Mouse (Mus musculus) liver, embryonic 15.5 days (tissue): ENCODE results near the gene Rundc3a. TPM values are rescaled to one million over a fixed set of nuclear protein-coding genes. Genes with fewer than 3 reads are reported as not detected.

Source experiments
- ATAC-seq: fragments of 200-750 bp; cut with Nextera tagmentation; 2 replicates; pipeline ENCODE4 v1.8.0; 2017; ENCODE audit warnings: moderate number of reproducible peaks, mild to moderate bottlenecking, moderate library complexity; ENCODE audit not compliant: insufficient read depth
- H3K27ac ChIP-seq: fragments of 300-500 bp; sonication (generic); replicated peaks from 2 replicates; pipeline ENCODE4 v1.5.1; 2015; ENCODE audit warnings: mild to moderate bottlenecking, inconsistent platforms
- H3K27me3 ChIP-seq: fragments of 300-500 bp; sonication (generic); 2 replicates; pipeline ENCODE4 v1.6.1; 2015; ENCODE audit warnings: mild to moderate bottlenecking, inconsistent platforms
- H3K36me3 ChIP-seq: fragments of 300-500 bp; sonication (generic); replicated peaks from 2 replicates; pipeline ENCODE4 v1.6.1; 2015; ENCODE audit warnings: moderate library complexity, mild to moderate bottlenecking, inconsistent platforms
- H3K4me1 ChIP-seq: fragments of 300-500 bp; sonication (generic); replicated peaks from 2 replicates; pipeline ENCODE4 v1.6.1; 2015; ENCODE audit warnings: inconsistent platforms
- H3K4me2 ChIP-seq: fragments of 300-500 bp; sonication (generic); 2 replicates; pipeline ENCODE4 v1.6.1; 2015; ENCODE audit warnings: moderate library complexity, mild to moderate bottlenecking, inconsistent platforms
- H3K4me3 ChIP-seq: fragments of 300-500 bp; sonication (generic); replicated peaks from 2 replicates; pipeline ENCODE4 v1.5.1; 2015; ENCODE audit warnings: mild to moderate bottlenecking, inconsistent platforms
- H3K9ac ChIP-seq: fragments of 300-500 bp; sonication (generic); 2 replicates; pipeline ENCODE4 v1.6.1; 2015; ENCODE audit warnings: moderate library complexity, mild to moderate bottlenecking, inconsistent platforms
- H3K9me3 ChIP-seq: fragments of 300-500 bp; sonication (generic); replicated peaks from 2 replicates; pipeline ENCODE4 v1.6.1; 2016; ENCODE audit warnings: inconsistent platforms
- WGBS: fragments of 180-500 bp; shearing (Covaris S2); methylation state at CpG from one replicate; pipeline ENCODE4 v1.1.7; 2015; ENCODE audit warnings: mixed read lengths; ENCODE audit not compliant: insufficient replicate concordance; 5-methylcytosine and 5-hydroxymethylcytosine counted together
- polyA plus RNA-seq: library from polyadenylated mRNA; unstranded; fragments of >200 nt; fragmentation: Nextera tagmentation; extraction: Ambion mirVana; gene quantifications from 2 replicates; pipeline ENCODE4 v1.2.1, GENCODE M21; 2015

The Rundc3a gene
- polyA plus RNA-seq, 1 experiment from 2014 or later, result 2.2 TPM

- WGBS, result 81% methylated on average over 18 of the region's 18 CpGs
- H3K9me3 ChIP-seq, result no peaks in the 10 kb centered on the region
- peaks cover 68% of the 10 kb centered on the region for H3K27me3 ChIP-seq
- peaks cover 38% of the 10 kb centered on the region for H3K4me1 ChIP-seq
- H3K4me3 ChIP-seq, result no peak overlapping the region
- no peak overlapping the region for H3K27ac ChIP-seq
- H3K4me2 ChIP-seq, result no peak overlapping the region
- H3K36me3 ChIP-seq, result peaks cover 15% of the 10 kb centered on the region
- ATAC-seq, result no peak
- no peak overlapping the region for H3K9ac ChIP-seq
Measured at GRCm38 (mm10) chr11:102435754-102436470, 42.7 kb downstream of the Rundc3a start.

GRCm38 (mm10) chr11:102436471-102436790, 43.2 kb downstream of the Rundc3a start:
- Histone ChIP-seq H3K36me3 (peaks cover 15% of the 10 kb centered on the region), H3K4me3 (no peak overlapping the region), H3K9me3 (no peaks in the 10 kb centered on the region), H3K9ac (no peak overlapping the region), H3K27ac (no peak overlapping the region), H3K4me2 (no peak overlapping the region), H3K27me3 (peaks cover 72% of the 10 kb centered on the region), H3K4me1 (peaks cover 33% of the 10 kb centered on the region)
- ATAC-seq, result no peak
- WGBS, result 69% methylated on average over 10 of the region's 10 CpGs

GRCm38 (mm10) chr11:102437120-102438061, 44.2 kb downstream of the Rundc3a start:
- no peaks in the 10 kb centered on the region for H3K9me3 ChIP-seq
- peaks cover 77% of the 10 kb centered on the region for H3K27me3 ChIP-seq
- no peak overlapping the region for H3K9ac ChIP-seq
- peaks cover 15% of the 10 kb centered on the region for H3K36me3 ChIP-seq
- peaks cover 25% of the 10 kb centered on the region for H3K4me1 ChIP-seq
- H3K4me2 ChIP-seq, result peak overlapping the region; percentile 80
- 29% methylated on average over 87 of the region's 87 CpGs for WGBS
- no peak for ATAC-seq
- peak overlapping the region; percentile 51 for H3K4me3 ChIP-seq
- no peak overlapping the region for H3K27ac ChIP-seq

- H3K4me3 ChIP-seq, result peak overlapping the region; percentile 51
- peaks cover 19% of the 10 kb centered on the region for H3K4me1 ChIP-seq
- peak overlapping the region; percentile 27; the same call in 1 of the 2 replicates for H3K9ac ChIP-seq
- no peak overlapping the region for H3K27ac ChIP-seq
- WGBS, result 22% methylated on average over 77 of the region's 77 CpGs
- no peaks in the 10 kb centered on the region for H3K9me3 ChIP-seq
- H3K36me3 ChIP-seq, result peaks cover 15% of the 10 kb centered on the region
- ATAC-seq, result no peak
- H3K4me2 ChIP-seq, result peak overlapping the region; percentile 80
- peaks cover 77% of the 10 kb centered on the region for H3K27me3 ChIP-seq
Measured at GRCm38 (mm10) chr11:102438212-102439092, 45.2 kb downstream of the Rundc3a start.

GRCm38 (mm10) chr11:102439093-102440082, 46.2 kb downstream of the Rundc3a start:
- Histone ChIP-seq H3K36me3 (peaks cover 15% of the 10 kb centered on the region), H3K9me3 (no peaks in the 10 kb centered on the region), H3K9ac (no peak overlapping the region), H3K4me1 (peaks cover 13% of the 10 kb centered on the region), H3K4me3 (no peak overlapping the region), H3K4me2 (no peak overlapping the region), H3K27me3 (peaks cover 85% of the 10 kb centered on the region), H3K27ac (no peak overlapping the region)
- WGBS, result 70% methylated on average over 14 of the region's 14 CpGs
- ATAC-seq, result no peak

GRCm38 (mm10) chr11:102440255-102440654, 47.1 kb downstream of the Rundc3a start:
- Histone ChIP-seq H3K27ac (no peak overlapping the region), H3K27me3 (peaks cover 86% of the 10 kb centered on the region), H3K9me3 (no peaks in the 10 kb centered on the region), H3K4me1 (peaks cover 13% of the 10 kb centered on the region), H3K9ac (no peak overlapping the region), H3K4me3 (no peak overlapping the region), H3K4me2 (no peak overlapping the region), H3K36me3 (peaks cover 11% of the 10 kb centered on the region)
- 77% methylated on average over 8 of the region's 8 CpGs for WGBS
- ATAC-seq, result no peak

GRCm38 (mm10) chr11:102441434-102441833, 48.2 kb downstream of the Rundc3a start:
- no peaks in the 10 kb centered on the region for H3K36me3 ChIP-seq
- H3K9ac ChIP-seq, result no peak overlapping the region
- H3K27me3 ChIP-seq, result peaks cover 86% of the 10 kb centered on the region
- ATAC-seq, result no peak
- WGBS, result 64% methylated on average over 3 of the region's 3 CpGs
- H3K9me3 ChIP-seq, result no peaks in the 10 kb centered on the region
- H3K4me1 ChIP-seq, result peaks cover 22% of the 10 kb centered on the region
- H3K4me2 ChIP-seq, result no peak overlapping the region
- no peak overlapping the region for H3K27ac ChIP-seq
- H3K4me3 ChIP-seq, result no peak overlapping the region

- ATAC-seq, result no peak
- no peak overlapping the region for H3K4me2 ChIP-seq
- H3K9me3 ChIP-seq, result no peaks in the 10 kb centered on the region
- no peak overlapping the region for H3K27ac ChIP-seq
- no peak overlapping the region for H3K4me3 ChIP-seq
- no peaks in the 10 kb centered on the region for H3K36me3 ChIP-seq
- no peak overlapping the region for H3K9ac ChIP-seq
- peaks cover 87% of the 10 kb centered on the region for H3K27me3 ChIP-seq
- 75% methylated on average over 6 of the region's 6 CpGs for WGBS
- H3K4me1 ChIP-seq, result peaks cover 29% of the 10 kb centered on the region
Measured at GRCm38 (mm10) chr11:102442089-102442488, 48.9 kb downstream of the Rundc3a start.

GRCm38 (mm10) chr11:102443740-102444139, 50.5 kb downstream of the Rundc3a start:
- H3K4me3 ChIP-seq, result no peak overlapping the region
- no peaks in the 10 kb centered on the region for H3K9me3 ChIP-seq
- no peak overlapping the region for H3K4me2 ChIP-seq
- no peak for ATAC-seq
- H3K27me3 ChIP-seq, result peaks cover 87% of the 10 kb centered on the region
- 61% methylated on average over 12 of the region's 12 CpGs for WGBS
- H3K9ac ChIP-seq, result no peak overlapping the region
- H3K36me3 ChIP-seq, result no peaks in the 10 kb centered on the region
- H3K27ac ChIP-seq, result no peak overlapping the region
- peaks cover 27% of the 10 kb centered on the region for H3K4me1 ChIP-seq

- no peak for ATAC-seq
- WGBS, result 69% methylated on average over 3 of the region's 3 CpGs
- Histone ChIP-seq H3K27me3 (peaks cover 87% of the 10 kb centered on the region), H3K4me2 (no peak overlapping the region), H3K4me3 (no peak overlapping the region), H3K4me1 (peaks cover 27% of the 10 kb centered on the region), H3K27ac (no peak overlapping the region), H3K9me3 (no peaks in the 10 kb centered on the region), H3K9ac (no peak overlapping the region), H3K36me3 (no peaks in the 10 kb centered on the region)
Measured at GRCm38 (mm10) chr11:102444321-102444720, 51.1 kb downstream of the Rundc3a start.
